In the genomic region with DNA sequence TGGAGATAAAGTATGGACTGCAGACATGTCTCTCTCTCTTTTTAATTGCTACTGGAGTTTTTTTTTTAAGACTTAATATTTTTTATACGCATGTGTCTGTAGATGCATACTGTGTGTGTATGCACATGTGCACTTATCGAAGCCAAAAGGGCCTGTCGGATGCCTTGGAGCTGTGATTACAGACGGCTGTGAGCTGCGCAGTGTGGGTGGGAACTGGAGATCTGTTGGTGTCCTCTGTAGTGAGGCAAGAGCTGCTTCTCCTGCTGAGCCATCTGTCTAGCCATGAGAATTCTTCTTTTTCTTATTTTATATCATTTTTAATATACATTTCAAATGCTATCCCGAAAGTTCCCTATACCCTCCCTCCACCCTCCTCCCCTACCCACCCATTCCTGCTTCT, we compare ENCODE assay signal across 12 mouse cellular contexts. TPM values are rescaled to one million over a fixed set of nuclear protein-coding genes. Genes with fewer than 3 reads are reported as not detected.
DNase-seq lines count a peak whose midpoint lies in the region; ATAC-seq lines count a peak whose summit lies in the region.
"Had no signal": no experiment of that assay in that cellular context is flagged by ENCODE, and none has a peak within 500 bp of the region (broad histone marks: within the 10 kb centered on the region; RNA-seq: fewer than 3 reads in every experiment).

No protein-coding gene starts in this region.

- no peak overlapping the region for H3K4me2 ChIP-seq in forebrain, embryonic 14.5 days (ENCODE audit: low read length)
- no peak overlapping the region for H3K4me2 ChIP-seq in forebrain, embryonic 11.5 days (ENCODE audit: low read depth, low read length, severe bottlenecking)
- H3K4me2 ChIP-seq in hindbrain, embryonic 14.5 days (replicated peaks): no peak overlapping the region

- ATAC-seq in forebrain, embryonic 14.5 days: peak; percentile 53; the same call in 1 of the 2 replicates
- no peak for ATAC-seq in forebrain, embryonic 11.5 days (replicated peaks; ENCODE audit: low FRiP score)
- ATAC-seq in hindbrain, embryonic 14.5 days (ENCODE audit: low FRiP score): no peak

- no peak for DNase-seq in forebrain, embryonic 14.5 days (ENCODE audit: low spot score)
- no peak for DNase-seq in forebrain, embryonic 11.5 days (ENCODE audit: low spot score)
- DNase-seq in brain, adult 2 months (ENCODE audit: low read depth, low spot score): peak; percentile 85
- peak; percentile 77 to 86 for DNase-seq in layer of hippocampus, adult 8-10 months (ENCODE audit: low spot score in 2 of 2)
- DNase-seq in left cerebral cortex, postnatal 25 days (ENCODE audit: low spot score in 2 of 2): peak; percentile 59 to 90
- no peak for DNase-seq in kidney, adult 9 months
- no peak for DNase-seq in c-Kit-positive CD71-positive TER-119-positive erythroid progenitor cells, embryonic 14.5 days (ENCODE audit: low spot score)
- DNase-seq in hindbrain, embryonic 14.5 days (ENCODE audit: low spot score): no peak
- DNase-seq: cerebellum, adult 8-10 months; heart, postnatal 10 days; thymus, postnatal 36 days had no signal

- no peaks in the 10 kb centered on the region for H3K27me3 ChIP-seq in forebrain, embryonic 14.5 days (replicated peaks; ENCODE audit: control insufficient read depth, insufficient read depth, low read length)
- no peaks in the 10 kb centered on the region for H3K27me3 ChIP-seq in forebrain, embryonic 11.5 days (ENCODE audit: control insufficient read depth, insufficient read depth, low read length)
- H3K27me3 ChIP-seq in hindbrain, embryonic 14.5 days (ENCODE audit: control insufficient read depth, insufficient read depth, low read length): no peaks in the 10 kb centered on the region

- no peaks in the 10 kb centered on the region for H3K9me3 ChIP-seq in forebrain, embryonic 14.5 days (replicated peaks; ENCODE audit: control insufficient read depth, low read length)
- no peaks in the 10 kb centered on the region for H3K9me3 ChIP-seq in forebrain, embryonic 11.5 days (ENCODE audit: control insufficient read depth, low read length)
- no peaks in the 10 kb centered on the region for H3K9me3 ChIP-seq in hindbrain, embryonic 14.5 days (ENCODE audit: control insufficient read depth, low read length)

- no peak overlapping the region for H3K9ac ChIP-seq in forebrain, embryonic 14.5 days (ENCODE audit: low read length)
- H3K9ac ChIP-seq in forebrain, embryonic 11.5 days (ENCODE audit: low read length): no peak overlapping the region
- H3K9ac ChIP-seq in hindbrain, embryonic 14.5 days: no peak overlapping the region
- H3K9ac ChIP-seq: liver, embryonic 14.5 days had no signal

- no peaks in the 10 kb centered on the region for H3K4me1 ChIP-seq in forebrain, embryonic 14.5 days (ENCODE audit: control insufficient read depth, insufficient read depth, low read length)
- H3K4me1 ChIP-seq in forebrain, embryonic 11.5 days (replicated peaks; ENCODE audit: control insufficient read depth, insufficient read depth, low read length): no peaks in the 10 kb centered on the region
- no peaks in the 10 kb centered on the region for H3K4me1 ChIP-seq in hindbrain, embryonic 14.5 days (replicated peaks; ENCODE audit: control insufficient read depth, insufficient read depth, low read length)

- no peak overlapping the region for H3K4me3 ChIP-seq in forebrain, embryonic 14.5 days (ENCODE audit: low read depth, low read length)
- H3K4me3 ChIP-seq in forebrain, embryonic 11.5 days (ENCODE audit: low read depth, low read length): no peak overlapping the region
- no peak overlapping the region for H3K4me3 ChIP-seq in hindbrain, embryonic 14.5 days (replicated peaks; ENCODE audit: low read length)

- no peaks in the 10 kb centered on the region for H3K36me3 ChIP-seq in forebrain, embryonic 14.5 days (ENCODE audit: control insufficient read depth, insufficient read depth, low read length)
- H3K36me3 ChIP-seq in forebrain, embryonic 11.5 days (ENCODE audit: control insufficient read depth, insufficient read depth, low read length): no peaks in the 10 kb centered on the region
- no peaks in the 10 kb centered on the region for H3K36me3 ChIP-seq in hindbrain, embryonic 14.5 days (replicated peaks; ENCODE audit: control insufficient read depth, insufficient read depth)

- no peak overlapping the region for H3K27ac ChIP-seq in forebrain, embryonic 14.5 days (ENCODE audit: low read depth, low read length)
- H3K27ac ChIP-seq in forebrain, embryonic 11.5 days (ENCODE audit: low read depth, low read length): no peak overlapping the region
- H3K27ac ChIP-seq in hindbrain, embryonic 14.5 days: no peak overlapping the region
- H3K27ac ChIP-seq: liver, embryonic 14.5 days had no signal

- WGBS in forebrain, embryonic 14.5 days: 84% methylated on average over 6 of the region's 6 CpGs
- WGBS in forebrain, embryonic 11.5 days: 90% methylated on average over 6 of the region's 6 CpGs
- WGBS in hindbrain, embryonic 14.5 days: 89% methylated on average over 6 of the region's 6 CpGs

- intact Hi-C loops in left cerebral cortex, postnatal 25 days (cut with DNase I): no loop called here

RNA-seq across cellular contexts. Expression of a gene that starts 37.4 kb away (rescaled TPM):
- 55.2 and 60.3 TPM in 2 replicates for polyA plus RNA-seq in forebrain, embryonic 14.5 days (2014; fragmentation: Nextera tagmentation; extraction: Ambion mirVana)
- polyA plus RNA-seq in forebrain, embryonic 11.5 days (2014; fragmentation: Nextera tagmentation; extraction: Ambion mirVana): 32.9 and 33.7 TPM in 2 replicates
- 10 to 100 TPM; 31.5 to 58.0 (median 46.3) TPM for total RNA-seq in layer of hippocampus, adult 8-10 months (2022)
- 10 to 100 TPM; 34.1 to 34.4 TPM for total RNA-seq in left cerebral cortex, postnatal 25 days (2021)
- 53.3 and 54.5 TPM in 2 replicates for polyA plus RNA-seq in hindbrain, embryonic 14.5 days (2014; fragmentation: Nextera tagmentation; extraction: Ambion mirVana)

Comparison
In these comparisons a context has a peak if more than half of its experiments do, and no peak if none do; other contexts are left out.
1. DNase-seq: peak in brain, adult 2 months (single experiment), layer of hippocampus, adult 8-10 months (2 of 2) and left cerebral cortex, postnatal 25 days (2 of 2); none in forebrain, embryonic 14.5 days (single experiment), forebrain, embryonic 11.5 days (single experiment), kidney, adult 9 months (single experiment), c-Kit-positive CD71-positive TER-119-positive erythroid progenitor cells, embryonic 14.5 days (single experiment) and hindbrain, embryonic 14.5 days (single experiment).